Mouse (Mus musculus) neural tube, embryonic 11.5 days (tissue): ENCODE results near the gene Syt10. TPM values are rescaled to one million over a fixed set of nuclear protein-coding genes. Genes with fewer than 3 reads are reported as not detected.
"Not testable (repeated sequence)": the region's sequence is repeated elsewhere in the genome, so short reads cannot be mapped to it uniquely, and the experiment has no call there.

ENCODE experiments used
- ATAC-seq: fragments of 200-750 bp; cut with Nextera tagmentation; 2 replicates; pipeline ENCODE4 v1.8.0; 2017; ENCODE audit warnings: moderate number of reproducible peaks, mild to moderate bottlenecking, moderate TSS enrichment, moderate library complexity; ENCODE audit not compliant: insufficient read depth, low FRiP score, low TSS enrichment
- DNase-seq: peaks from one replicate; pipeline ENCODE4 v3.0.0-alpha.2; 2015; ENCODE audit warnings: low spot score
- H3K27ac ChIP-seq: fragments of 300-500 bp; sonication (generic); 2 replicates; pipeline ENCODE4 v1.5.1; 2014; ENCODE audit warnings: low read depth, mild to moderate bottlenecking, low read length
- H3K27me3 ChIP-seq: fragments of 300-500 bp; sonication (generic); 2 replicates; pipeline ENCODE4 v1.6.1; 2014; ENCODE audit warnings: mild to moderate bottlenecking, low read length, mixed read lengths; ENCODE audit not compliant: control insufficient read depth, insufficient read depth
- H3K36me3 ChIP-seq: fragments of 300-500 bp; sonication (generic); 2 replicates; pipeline ENCODE4 v1.6.1; 2014; ENCODE audit warnings: mild to moderate bottlenecking, low read length, moderate library complexity, mixed read lengths; ENCODE audit not compliant: control insufficient read depth, insufficient read depth
- H3K4me1 ChIP-seq: fragments of 300-500 bp; sonication (generic); 2 replicates; pipeline ENCODE4 v1.6.1; 2014; ENCODE audit warnings: low read length, mixed read lengths; ENCODE audit not compliant: control insufficient read depth, insufficient read depth
- H3K4me2 ChIP-seq: fragments of 300-500 bp; sonication (generic); 2 replicates; pipeline ENCODE4 v1.6.1; 2014; ENCODE audit warnings: low read depth, mild to moderate bottlenecking, moderate library complexity
- H3K4me3 ChIP-seq: fragments of 300-500 bp; sonication (generic); 2 replicates; pipeline ENCODE4 v1.5.1; 2014; ENCODE audit warnings: low read depth, low read length
- H3K9ac ChIP-seq: fragments of 300-500 bp; sonication (generic); 2 replicates; pipeline ENCODE4 v1.6.1; 2014; ENCODE audit warnings: mild to moderate bottlenecking, low read length
- H3K9me3 ChIP-seq: fragments of 300-500 bp; sonication (generic); 2 replicates; pipeline ENCODE4 v1.6.1; 2016; ENCODE audit warnings: low read length; ENCODE audit not compliant: control insufficient read depth
- WGBS: fragments of 180-500 bp; shearing (Covaris S2); extraction: QIAGEN DNeasy Blood & Tissue Kit; methylation state at CpG from one replicate; pipeline ENCODE4 v1.1.7; 2014; 5-methylcytosine and 5-hydroxymethylcytosine counted together
- polyA plus RNA-seq: library from polyadenylated mRNA; unstranded; fragments of >200 nt; fragmentation: Nextera tagmentation; extraction: Ambion mirVana; gene quantifications from 2 replicates; pipeline ENCODE4 v1.2.1, GENCODE M21; 2014

Syt10 gene
- polyA plus RNA-seq: 0.12 TPM in 1 of 2 replicates, not detected in the other

- under 1% methylated on average over 53 of the region's 53 CpGs for WGBS
- peaks cover 6% of the 10 kb centered on the region for H3K4me1 ChIP-seq
- peak; percentile 53 for DNase-seq
- H3K4me3 ChIP-seq: peak within 1 kb of the TSS; percentile 54
- peak; percentile 67 for ATAC-seq
- no peak within 1 kb of the TSS for H3K27ac ChIP-seq
- no peaks in the 10 kb centered on the region for H3K36me3 ChIP-seq
- peaks cover 20% of the 10 kb centered on the region for H3K27me3 ChIP-seq
- peak within 1 kb of the TSS; percentile 32; the same call in 1 of the 2 replicates for H3K9ac ChIP-seq
- no peaks in the 10 kb centered on the region for H3K9me3 ChIP-seq
- H3K4me2 ChIP-seq: peak within 1 kb of the TSS; percentile 93
These were observed at the start of gene Syt10 for GRCm38 (mm10) chr15:89841364-89842017. Gene Syt10, minus strand, starts transcription at chr15:89841860.

DNA sequence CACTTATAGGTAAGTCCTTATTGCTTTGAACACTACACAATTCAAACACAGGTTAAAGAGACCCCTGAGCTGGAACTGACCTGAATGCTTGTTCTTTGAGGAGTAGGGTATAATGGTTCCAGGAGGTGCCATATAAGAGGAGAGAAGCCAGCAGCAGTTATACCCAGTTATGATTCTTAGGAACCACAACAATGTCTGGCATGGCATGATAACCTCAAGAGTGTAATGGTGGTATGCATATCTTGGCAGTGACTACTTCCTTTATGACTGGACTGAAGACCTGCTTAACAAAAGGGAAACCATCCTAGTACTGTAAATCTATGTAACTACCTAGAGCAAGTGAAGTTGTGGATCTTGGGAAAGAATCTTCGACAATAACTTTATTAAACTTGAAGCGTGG is 42.1 kb upstream of the Syt10 start:
- 98% methylated on average over 2 of the region's 2 CpGs for WGBS
- H3K36me3 ChIP-seq: no peaks in the 10 kb centered on the region
- no peak overlapping the region for H3K27ac ChIP-seq
- no peaks in the 10 kb centered on the region for H3K9me3 ChIP-seq
- DNase-seq: no peak
- no peak for ATAC-seq
- no peak overlapping the region for H3K4me2 ChIP-seq
- no peak overlapping the region for H3K9ac ChIP-seq
- H3K4me1 ChIP-seq: no peaks in the 10 kb centered on the region
- H3K27me3 ChIP-seq: no peaks in the 10 kb centered on the region
- H3K4me3 ChIP-seq: no peak overlapping the region

DNA sequence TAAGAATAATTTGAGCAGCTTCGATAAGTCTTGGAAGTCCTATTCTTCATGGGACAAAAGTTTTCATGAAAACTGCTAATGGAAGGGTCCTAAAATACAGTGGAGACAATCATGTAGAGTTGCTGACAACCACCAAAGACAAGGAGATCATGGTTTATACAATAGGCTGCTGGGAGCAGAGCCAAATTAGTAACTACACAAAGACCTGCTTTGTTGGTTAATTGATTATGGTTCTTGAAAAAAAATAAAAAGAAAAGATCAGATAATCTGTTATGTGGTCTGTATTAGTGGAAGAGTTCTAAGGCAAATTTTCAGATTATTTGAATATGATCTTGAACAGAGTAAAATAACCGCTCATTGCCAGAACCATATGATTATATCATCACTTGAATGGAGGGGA is 37.3 kb upstream of the Syt10 start:
- H3K27ac ChIP-seq: no peak overlapping the region
- ATAC-seq (no peak), DNase-seq (no peak)
- no peaks in the 10 kb centered on the region for H3K27me3 ChIP-seq
- no peak overlapping the region for H3K9ac ChIP-seq
- no peaks in the 10 kb centered on the region for H3K4me1 ChIP-seq
- H3K9me3 ChIP-seq: no peaks in the 10 kb centered on the region
- H3K4me3 ChIP-seq: no peak overlapping the region
- no peaks in the 10 kb centered on the region for H3K36me3 ChIP-seq
- 91% methylated on average over 2 of the region's 2 CpGs for WGBS
- no peak overlapping the region for H3K4me2 ChIP-seq

- WGBS: 34% methylated on average over 10 of the region's 10 CpGs
- Histone ChIP-seq H3K9ac (no peak overlapping the region), H3K27ac (no peak overlapping the region), H3K4me3 (no peak overlapping the region), H3K36me3 (no peaks in the 10 kb centered on the region), H3K4me1 (no peaks in the 10 kb centered on the region), H3K9me3 (no peaks in the 10 kb centered on the region), H3K4me2 (no peak overlapping the region), H3K27me3 (no peaks in the 10 kb centered on the region)
- ATAC-seq (peak; percentile 78), DNase-seq (peak; percentile 39)
These were observed 25.6 kb downstream of the Syt10 start for GRCm38 (mm10) chr15:89816098-89816497.

- Histone ChIP-seq H3K27me3 (no peaks in the 10 kb centered on the region), H3K4me1 (no peaks in the 10 kb centered on the region), H3K9ac (no peak overlapping the region), H3K4me3 (no peak overlapping the region), H3K27ac (no peak overlapping the region), H3K9me3 (no peaks in the 10 kb centered on the region), H3K4me2 (no peak overlapping the region), H3K36me3 (no peaks in the 10 kb centered on the region)
- ATAC-seq: no peak
- DNase-seq: no peak
- WGBS: 94% methylated on average over 3 of the region's 3 CpGs
These were observed 37.2 kb downstream of the Syt10 start for GRCm38 (mm10) chr15:89804478-89804877.

DNA sequence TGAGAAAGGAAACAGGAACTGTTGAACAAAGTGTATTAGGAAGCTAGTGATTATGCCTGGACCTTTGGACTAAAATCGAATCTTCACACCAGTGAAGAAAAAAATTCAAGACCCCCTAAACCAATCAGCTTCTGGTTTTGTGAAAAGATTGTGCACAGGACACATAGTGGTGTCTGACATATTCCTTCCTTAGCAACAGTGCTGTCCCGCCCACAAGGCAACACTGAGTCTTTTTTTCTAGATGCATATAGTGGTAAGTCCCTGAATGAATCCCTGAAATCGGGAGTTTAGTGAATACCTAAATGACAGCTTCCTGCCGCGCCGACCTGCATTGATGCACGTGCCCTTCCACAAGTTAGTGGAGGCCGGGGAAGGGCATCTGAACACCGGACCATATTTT is 61.7 kb downstream of the Syt10 start:
- Histone ChIP-seq H3K4me1 (no peaks in the 10 kb centered on the region), H3K27ac (no peak overlapping the region), H3K9me3 (no peaks in the 10 kb centered on the region), H3K9ac (no peak overlapping the region), H3K4me3 (no peak overlapping the region), H3K36me3 (no peaks in the 10 kb centered on the region), H3K4me2 (no peak overlapping the region), H3K27me3 (no peaks in the 10 kb centered on the region)
- WGBS: 83% methylated on average over 9 of the region's 9 CpGs
- DNase-seq: no peak
- ATAC-seq: no peak

GRCm38 (mm10) chr15:89766016-89766415 is 75.6 kb downstream of the Syt10 start:
- H3K4me3 ChIP-seq, H3K4me1 ChIP-seq, H3K27ac ChIP-seq, H3K4me2 ChIP-seq, H3K9me3 ChIP-seq, H3K36me3 ChIP-seq, DNase-seq, ATAC-seq, H3K9ac ChIP-seq, H3K27me3 ChIP-seq: not testable (repeated sequence)
- 93% methylated on average over 9 of the region's 13 CpGs for WGBS

GRCm38 (mm10) chr15:89733611-89734010 is 108.0 kb downstream of the Syt10 start:
- H3K27ac ChIP-seq: no peak overlapping the region
- no peaks in the 10 kb centered on the region for H3K36me3 ChIP-seq
- H3K9ac ChIP-seq: no peak overlapping the region
- H3K4me3 ChIP-seq: no peak overlapping the region
- 84% methylated on average over 3 of the region's 3 CpGs for WGBS
- no peak overlapping the region for H3K4me2 ChIP-seq
- ATAC-seq (no peak), DNase-seq (no peak)
- H3K4me1 ChIP-seq: no peaks in the 10 kb centered on the region
- H3K27me3 ChIP-seq: no peaks in the 10 kb centered on the region
- H3K9me3 ChIP-seq: no peaks in the 10 kb centered on the region
